Mouse (Mus musculus) testis, adult 2 months (tissue): ENCODE data around the gene Adamts20.

Experiments
- CTCF ChIP-seq: fragments of 200-500 bp; IDR thresholded peaks from 2 replicates; pipeline ENCODE4 v1.5.1; 2012; ENCODE audit warnings: low read depth, mild to moderate bottlenecking, inconsistent platforms, low read length, moderate library complexity; ENCODE audit not compliant: control insufficient read depth, insufficient read depth, insufficient replicate concordance
- POLR2A ChIP-seq: fragments of 200-500 bp; IDR thresholded peaks from 2 replicates; pipeline ENCODE4 v1.6.1; 2012; ENCODE audit warnings: low read depth, mild to moderate bottlenecking, inconsistent platforms, low read length, moderate library complexity; ENCODE audit not compliant: control insufficient read depth

- no peak for TF ChIP-seq POLR2A
- TF ChIP-seq CTCF, result no peak
These were observed 46.1 kb downstream of the Adamts20 start for GRCm38 (mm10) chr15:94419167-94419566.
